Mouse (Mus musculus): Measurements from ENCODE around the gene Vps8. TPM values are rescaled to one million over a fixed set of nuclear protein-coding genes. Genes with fewer than 3 reads are reported as not detected.
A peak's percentile ranks its signal among the peaks of the same experiment; 100 is the strongest.

Gene Vps8
- polyA plus RNA-seq, 1 experiment = 35.8 TPM

- no peak for TF ChIP-seq POLR2A (IDR thresholded peaks at IDR 0.05; ENCODE audit: extremely low read depth, insufficient read depth, low read length)
- no peak for TF ChIP-seq CTCF (IDR thresholded peaks at IDR 0.05; ENCODE audit: extremely low read depth, insufficient read depth, low read length)
- Histone ChIP-seq H3K27ac (ENCODE audit: insufficient read depth, low read length) (no peak overlapping the region), H3K4me3 (ENCODE audit: insufficient read depth, low read length) (no peak overlapping the region), H3K4me1 (ENCODE audit: control insufficient read depth, insufficient read depth, low read length) (peaks cover 6% of the 10 kb centered on the region)
Measured at GRCm38 (mm10) chr16:21402068-21402467, 20.9 kb upstream of the Vps8 start.

- H3K4me3 ChIP-seq (ENCODE audit: insufficient read depth, low read length) = no peak overlapping the region
- peaks cover 4% of the 10 kb centered on the region for H3K4me1 ChIP-seq (ENCODE audit: control insufficient read depth, insufficient read depth, low read length)
Measured at GRCm38 (mm10) chr16:21403402-21403801, 19.5 kb upstream of the Vps8 start.

GRCm38 (mm10) chr16:21404631-21405030 lies 18.3 kb upstream of the Vps8 start:
- Histone ChIP-seq H3K4me1 (ENCODE audit: control insufficient read depth, insufficient read depth, low read length) (0 out of 2 replicates have a peak, but pooled peaks cover 2% of the 10 kb centered on the region), H3K4me3 (ENCODE audit: insufficient read depth, low read length) (no peak overlapping the region), H3K27ac (ENCODE audit: insufficient read depth, low read length) (no peak overlapping the region)
- TF ChIP-seq POLR2A (IDR thresholded peaks at IDR 0.05; ENCODE audit: extremely low read depth, insufficient read depth, low read length) = no peak
- no peak for TF ChIP-seq CTCF (IDR thresholded peaks at IDR 0.05; ENCODE audit: extremely low read depth, insufficient read depth, low read length)

More at GRCm38 (mm10) chr16:21403402-21403801, 19.5 kb upstream of the Vps8 start:
- TF ChIP-seq CTCF (IDR thresholded peaks at IDR 0.05; ENCODE audit: extremely low read depth, insufficient read depth, low read length) (no peak), POLR2A (IDR thresholded peaks at IDR 0.05; ENCODE audit: extremely low read depth, insufficient read depth, low read length) (no peak)
- no peak overlapping the region for H3K27ac ChIP-seq (ENCODE audit: insufficient read depth, low read length)

GRCm38 (mm10) chr16:21405224-21405969 lies 17.5 kb upstream of the Vps8 start:
- H3K4me3 ChIP-seq (ENCODE audit: insufficient read depth, low read length) = no peak overlapping the region
- H3K4me1 ChIP-seq (ENCODE audit: control insufficient read depth, insufficient read depth, low read length) = 0 out of 2 replicates have a peak, but pooled peaks cover 2% of the 10 kb centered on the region
- TF ChIP-seq POLR2A (IDR thresholded peaks at IDR 0.05; ENCODE audit: extremely low read depth, insufficient read depth, low read length) (no peak), CTCF (IDR thresholded peaks at IDR 0.05; ENCODE audit: extremely low read depth, insufficient read depth, low read length) (no peak)
- H3K27ac ChIP-seq (ENCODE audit: insufficient read depth, low read length) = no peak overlapping the region

- TF ChIP-seq CTCF (IDR thresholded peaks at IDR 0.05; ENCODE audit: extremely low read depth, insufficient read depth, low read length) (no peak), POLR2A (IDR thresholded peaks at IDR 0.05; ENCODE audit: extremely low read depth, insufficient read depth, low read length) (no peak)
- Histone ChIP-seq H3K27ac (ENCODE audit: insufficient read depth, low read length) (no peak overlapping the region), H3K4me3 (ENCODE audit: insufficient read depth, low read length) (no peak overlapping the region), H3K4me1 (ENCODE audit: control insufficient read depth, insufficient read depth, low read length) (0 out of 2 replicates have a peak, but pooled peaks cover 2% of the 10 kb centered on the region)
Measured at GRCm38 (mm10) chr16:21406136-21406535, 16.8 kb upstream of the Vps8 start.

- H3K27ac ChIP-seq (ENCODE audit: insufficient read depth, low read length) = no peak overlapping the region
- TF ChIP-seq CTCF (IDR thresholded peaks at IDR 0.05; ENCODE audit: extremely low read depth, insufficient read depth, low read length) (no peak), POLR2A (IDR thresholded peaks at IDR 0.05; ENCODE audit: extremely low read depth, insufficient read depth, low read length) (no peak)
- no peaks in the 10 kb centered on the region for H3K4me1 ChIP-seq (ENCODE audit: control insufficient read depth, insufficient read depth, low read length)
- no peak overlapping the region for H3K4me3 ChIP-seq (ENCODE audit: insufficient read depth, low read length)
Measured at GRCm38 (mm10) chr16:21411779-21412178, 11.1 kb upstream of the Vps8 start.

GRCm38 (mm10) chr16:21412593-21413047 lies 10.3 kb upstream of the Vps8 start:
- no peak overlapping the region for H3K4me3 ChIP-seq (ENCODE audit: insufficient read depth, low read length)
- no peak overlapping the region for H3K27ac ChIP-seq (ENCODE audit: insufficient read depth, low read length)
- TF ChIP-seq CTCF (IDR thresholded peaks at IDR 0.05; ENCODE audit: extremely low read depth, insufficient read depth, low read length) (peak; percentile 100), POLR2A (IDR thresholded peaks at IDR 0.05; ENCODE audit: extremely low read depth, insufficient read depth, low read length) (no peak)
- no peaks in the 10 kb centered on the region for H3K4me1 ChIP-seq (ENCODE audit: control insufficient read depth, insufficient read depth, low read length)

GRCm38 (mm10) chr16:21413819-21414218 lies 9.1 kb upstream of the Vps8 start:
- Histone ChIP-seq H3K27ac (ENCODE audit: insufficient read depth, low read length) (no peak overlapping the region), H3K4me1 (ENCODE audit: control insufficient read depth, insufficient read depth, low read length) (no peaks in the 10 kb centered on the region), H3K4me3 (ENCODE audit: insufficient read depth, low read length) (no peak overlapping the region)
- TF ChIP-seq POLR2A (IDR thresholded peaks at IDR 0.05; ENCODE audit: extremely low read depth, insufficient read depth, low read length) (no peak), CTCF (IDR thresholded peaks at IDR 0.05; ENCODE audit: extremely low read depth, insufficient read depth, low read length) (no peak)

GRCm38 (mm10) chr16:21415128-21415527 lies 7.8 kb upstream of the Vps8 start:
- no peak overlapping the region for H3K4me3 ChIP-seq (ENCODE audit: insufficient read depth, low read length)
- TF ChIP-seq CTCF (IDR thresholded peaks at IDR 0.05; ENCODE audit: extremely low read depth, insufficient read depth, low read length) = no peak
- no peak for TF ChIP-seq POLR2A (IDR thresholded peaks at IDR 0.05; ENCODE audit: extremely low read depth, insufficient read depth, low read length)
- H3K4me1 ChIP-seq (ENCODE audit: control insufficient read depth, insufficient read depth, low read length) = no peaks in the 10 kb centered on the region
- H3K27ac ChIP-seq (ENCODE audit: insufficient read depth, low read length) = no peak overlapping the region

- TF ChIP-seq POLR2A (IDR thresholded peaks at IDR 0.05; ENCODE audit: extremely low read depth, insufficient read depth, low read length) = no peak
- no peak for TF ChIP-seq CTCF (IDR thresholded peaks at IDR 0.05; ENCODE audit: extremely low read depth, insufficient read depth, low read length)
- H3K4me3 ChIP-seq (ENCODE audit: insufficient read depth, low read length) = no peak overlapping the region
- H3K4me1 ChIP-seq (ENCODE audit: control insufficient read depth, insufficient read depth, low read length) = no peaks in the 10 kb centered on the region
- no peak overlapping the region for H3K27ac ChIP-seq (ENCODE audit: insufficient read depth, low read length)
Measured at GRCm38 (mm10) chr16:21418012-21418411, 4.9 kb upstream of the Vps8 start.

All from cortical plate, adult 2 months (tissue).